In the genomic region with DNA sequence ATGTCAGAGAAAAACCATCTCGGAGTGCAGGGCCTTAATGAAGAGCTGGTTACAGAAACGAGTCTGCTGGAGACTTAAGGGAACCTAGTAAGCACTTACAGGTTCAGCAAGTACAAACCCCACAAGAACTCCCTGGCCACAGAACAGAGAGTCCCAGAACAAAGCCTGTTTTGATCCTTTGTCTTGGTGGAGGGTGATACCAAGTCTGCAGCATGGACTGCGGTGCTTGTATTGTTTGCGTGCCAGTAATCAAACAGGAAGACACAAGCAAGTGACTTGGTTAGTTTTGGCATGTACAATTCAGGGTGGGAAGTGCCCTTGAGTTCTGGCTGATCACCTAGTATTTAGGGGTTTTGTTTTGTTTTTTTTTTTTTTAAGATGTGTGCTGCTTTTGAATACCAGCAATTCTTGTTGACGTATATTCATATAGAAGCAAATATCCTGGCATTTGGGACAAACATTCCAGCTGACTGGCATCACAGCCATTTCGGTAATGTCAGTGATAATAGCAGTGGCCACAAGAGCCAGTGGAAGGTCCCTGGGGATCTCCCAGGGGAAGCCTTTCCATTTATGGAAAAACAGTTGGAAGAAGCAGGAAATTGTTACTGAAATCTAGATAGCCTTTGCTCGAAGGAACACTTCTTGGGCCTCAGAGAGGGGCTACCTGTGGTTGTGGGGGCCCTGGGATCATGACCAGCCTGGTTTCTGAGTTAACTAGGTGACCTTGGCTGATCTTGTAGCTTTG, we compare ENCODE assay signal across 14 mouse cellular contexts.
DNase-seq lines count a peak whose midpoint lies in the region; ATAC-seq lines count a peak whose summit lies in the region.
"Had no signal": no experiment of that assay in that cellular context is flagged by ENCODE, and none has a peak within 500 bp of the region (broad histone marks: within the 10 kb centered on the region; RNA-seq: fewer than 3 reads in every experiment).

No protein-coding gene starts in this region.

- H3K27me3 ChIP-seq in kidney, embryonic 16.5 days (ENCODE audit: insufficient read depth, low read length) = no peaks in the 10 kb centered on the region
- H3K27me3 ChIP-seq: hindbrain, embryonic 12.5 days; limb, embryonic 15.5 days had no signal

- H3K4me3 ChIP-seq in kidney, embryonic 16.5 days (ENCODE audit: low read length) = no peak overlapping the region
- no peak overlapping the region for H3K4me3 ChIP-seq in brown adipose tissue, adult 24 weeks (ENCODE audit: insufficient read depth, low read depth, low read length)
- H3K4me3 ChIP-seq: forebrain, embryonic 10.5 days; hindbrain, embryonic 12.5 days; limb, embryonic 15.5 days had no signal

- ATAC-seq in kidney, embryonic 16.5 days (ENCODE audit: low FRiP score, low TSS enrichment) = no peak
- ATAC-seq in activated CD4-positive, CD25-positive, alpha-beta regulatory T cell, adult 4 months = no peak
- ATAC-seq: intestine, postnatal 0 days had no signal

- H3K4me2 ChIP-seq in kidney, embryonic 16.5 days (replicated peaks; ENCODE audit: low read depth, low read length) = no peak overlapping the region
- H3K4me2 ChIP-seq: hindbrain, embryonic 12.5 days; limb, embryonic 15.5 days; lung, embryonic 14.5 days had no signal

- no peaks in the 10 kb centered on the region for H3K9me3 ChIP-seq in kidney, embryonic 16.5 days (ENCODE audit: low read length)
- H3K9me3 ChIP-seq: forebrain, embryonic 10.5 days; hindbrain, embryonic 12.5 days; limb, embryonic 15.5 days had no signal

- intact Hi-C loops in heart, postnatal 10 days (cut with DNase I) = no loop called here

- peaks cover 14% of the 10 kb centered on the region for H3K4me1 ChIP-seq in kidney, embryonic 16.5 days (ENCODE audit: insufficient read depth, low read length)
- H3K4me1 ChIP-seq in brown adipose tissue, adult 24 weeks (ENCODE audit: control insufficient read depth, insufficient read depth, insufficient read length, low read length) = no peaks in the 10 kb centered on the region
- H3K4me1 ChIP-seq: hindbrain, embryonic 12.5 days; limb, embryonic 15.5 days had no signal

- WGBS in kidney, embryonic 16.5 days = 57% methylated on average over 7 of the region's 7 CpGs

- DNase-seq in kidney, postnatal 25 days = peak; percentile 36 to 49
- peak; percentile 7 for DNase-seq in MN1 (ENCODE audit: low spot score)
- DNase-seq in heart, postnatal 10 days = peak; percentile 43 to 50
- no peak for DNase-seq in right cerebral cortex, postnatal 25 days
- DNase-seq: cerebellum, adult 8-10 months; lung, embryonic 14.5 days had no signal

- no peak overlapping the region for H3K9ac ChIP-seq in kidney, embryonic 16.5 days (replicated peaks; ENCODE audit: low read length)
- H3K9ac ChIP-seq: hindbrain, embryonic 12.5 days; limb, embryonic 15.5 days; lung, embryonic 14.5 days had no signal

- H3K27ac ChIP-seq in kidney, embryonic 16.5 days (ENCODE audit: low read length) = no peak overlapping the region
- peak overlapping the region; percentile 51 for H3K27ac ChIP-seq in brown adipose tissue, adult 24 weeks (replicated peaks; ENCODE audit: low read depth, low read length)
- H3K27ac ChIP-seq: forebrain, embryonic 10.5 days; hindbrain, embryonic 12.5 days; limb, embryonic 15.5 days; stomach, postnatal 0 days had no signal

- no peaks in the 10 kb centered on the region for H3K36me3 ChIP-seq in kidney, embryonic 16.5 days (ENCODE audit: insufficient read depth, low read length)
- H3K36me3 ChIP-seq: forebrain, embryonic 10.5 days; hindbrain, embryonic 12.5 days; limb, embryonic 15.5 days had no signal
